ENCODE assay signal across 16 mouse cellular contexts in the genomic region with DNA sequence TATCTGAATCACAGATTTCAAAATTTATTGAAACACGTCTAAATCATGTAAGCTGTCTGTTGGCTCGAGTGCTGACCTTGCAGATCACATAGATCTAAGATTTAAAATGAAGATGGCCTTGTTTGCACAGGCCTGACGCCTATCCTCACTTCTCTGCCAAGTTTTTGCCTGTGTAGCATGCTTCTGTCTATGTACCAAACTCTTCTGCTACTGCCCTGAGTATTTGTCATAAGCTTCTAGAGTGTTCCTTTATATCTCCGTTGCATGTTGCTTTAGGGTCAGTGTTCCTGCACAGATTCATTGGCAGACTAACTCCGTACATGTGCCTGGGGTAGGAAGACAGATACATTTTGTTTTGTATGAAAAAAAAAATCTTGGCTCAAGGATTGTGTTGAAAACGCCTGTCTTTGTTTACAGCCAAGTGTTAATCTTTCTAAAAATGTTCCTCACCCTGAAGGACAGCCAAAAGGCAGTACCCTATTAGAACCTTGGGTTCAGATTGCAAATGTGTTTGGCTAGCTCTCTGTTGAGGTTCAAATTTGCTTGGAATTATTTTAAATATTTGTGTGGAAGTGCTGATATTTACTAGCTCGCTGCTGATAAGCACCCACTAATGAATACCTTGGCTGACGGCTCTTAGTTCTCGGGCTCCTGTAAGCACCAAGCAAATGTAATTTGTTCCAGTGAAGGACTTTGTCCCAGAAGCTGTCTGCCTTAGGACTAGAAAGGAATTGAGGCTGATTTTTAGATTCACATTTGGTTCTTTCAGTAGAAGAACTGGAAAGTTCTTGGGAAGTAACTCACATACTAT.
DNase-seq lines count a peak whose midpoint lies in the region; ATAC-seq and TF ChIP-seq lines count a peak whose summit lies in the region.
"Had no signal": no experiment of that assay in that cellular context is flagged by ENCODE, and none has a peak within 500 bp of the region (broad histone marks: within the 10 kb centered on the region; RNA-seq: fewer than 3 reads in every experiment).

No protein-coding gene starts in this region.

- 65% methylated on average over 9 of the region's 9 CpGs for WGBS in forebrain, embryonic 14.5 days
- WGBS in forebrain, embryonic 12.5 days: 78% methylated on average over 9 of the region's 9 CpGs
- 47% methylated on average over 9 of the region's 9 CpGs for WGBS in intestine, embryonic 14.5 days

- TF ChIP-seq CTCF in layer of hippocampus, adult 2 months (conservative IDR thresholded peaks at IDR 0.05): no peak

- H3K9me3 ChIP-seq in forebrain, embryonic 14.5 days (replicated peaks; ENCODE audit: control insufficient read depth, low read length): no peaks in the 10 kb centered on the region
- H3K9me3 ChIP-seq in forebrain, embryonic 12.5 days: no peaks in the 10 kb centered on the region
- H3K9me3 ChIP-seq in intestine, embryonic 14.5 days (ENCODE audit: control insufficient read depth, low read length): no peaks in the 10 kb centered on the region
- H3K9me3 ChIP-seq: embryonic facial prominence, embryonic 13.5 days; forebrain, embryonic 13.5 days; neural tube, embryonic 13.5 days had no signal

- peak; percentile 21 for DNase-seq in forebrain, embryonic 14.5 days (ENCODE audit: low spot score)
- DNase-seq in layer of hippocampus, adult 2 months (ENCODE audit: low spot score in 2 of 2): no peak
- DNase-seq in layer of hippocampus, postnatal 36 days: no peak
- DNase-seq in adrenal gland, adult 8-10 months: peak; percentile 69
- no peak for DNase-seq in intestine, embryonic 14.5 days (ENCODE audit: low spot score)
- no peak for DNase-seq in left cerebral cortex, adult 8-10 months (ENCODE audit: low spot score in 2 of 2)
- DNase-seq in cerebellum, adult 9-11 months: no peak
- DNase-seq: cerebellum, postnatal 25 days; kidney, postnatal 14 days; thymus, postnatal 25 days had no signal

- no peaks in the 10 kb centered on the region for H3K27me3 ChIP-seq in forebrain, embryonic 14.5 days (replicated peaks; ENCODE audit: control insufficient read depth, insufficient read depth, low read length)
- no peaks in the 10 kb centered on the region for H3K27me3 ChIP-seq in forebrain, embryonic 12.5 days
- H3K27me3 ChIP-seq in intestine, embryonic 14.5 days (replicated peaks; ENCODE audit: control insufficient read depth, insufficient read depth, low read length): no peaks in the 10 kb centered on the region
- H3K27me3 ChIP-seq: embryonic facial prominence, embryonic 13.5 days; forebrain, embryonic 13.5 days; neural tube, embryonic 13.5 days had no signal

- H3K4me1 ChIP-seq in forebrain, embryonic 14.5 days (ENCODE audit: control insufficient read depth, insufficient read depth, low read length): no peaks in the 10 kb centered on the region
- no peaks in the 10 kb centered on the region for H3K4me1 ChIP-seq in forebrain, embryonic 12.5 days
- 0 out of 2 replicates have a peak, but pooled peaks cover 5% of the 10 kb centered on the region for H3K4me1 ChIP-seq in intestine, embryonic 14.5 days (replicated peaks; ENCODE audit: control insufficient read depth, insufficient read depth, low read length)
- H3K4me1 ChIP-seq: forebrain, embryonic 13.5 days; neural tube, embryonic 13.5 days had no signal

- ATAC-seq in forebrain, embryonic 14.5 days: no peak
- ATAC-seq in forebrain, embryonic 12.5 days (ENCODE audit: low FRiP score): no peak
- ATAC-seq in intestine, embryonic 14.5 days (replicated peaks; ENCODE audit: low FRiP score, low TSS enrichment, low read depth): 0 out of 2 replicates have a peak, but pooled peaks have one; percentile 19
- ATAC-seq: forebrain, embryonic 13.5 days; hindbrain, embryonic 16.5 days; midbrain, embryonic 16.5 days had no signal

- no peaks in the 10 kb centered on the region for H3K36me3 ChIP-seq in forebrain, embryonic 14.5 days (ENCODE audit: control insufficient read depth, insufficient read depth, low read length)
- no peaks in the 10 kb centered on the region for H3K36me3 ChIP-seq in forebrain, embryonic 12.5 days (replicated peaks)
- no peaks in the 10 kb centered on the region for H3K36me3 ChIP-seq in intestine, embryonic 14.5 days (ENCODE audit: control insufficient read depth, insufficient read depth, low read length)
- H3K36me3 ChIP-seq: embryonic facial prominence, embryonic 13.5 days; neural tube, embryonic 13.5 days had no signal

- H3K9ac ChIP-seq in forebrain, embryonic 14.5 days (ENCODE audit: low read length): no peak overlapping the region
- no peak overlapping the region for H3K9ac ChIP-seq in forebrain, embryonic 12.5 days
- H3K9ac ChIP-seq in intestine, embryonic 14.5 days (ENCODE audit: low read length): no peak overlapping the region
- H3K9ac ChIP-seq: embryonic facial prominence, embryonic 13.5 days; forebrain, embryonic 13.5 days; neural tube, embryonic 13.5 days had no signal

- no peak overlapping the region for H3K4me2 ChIP-seq in forebrain, embryonic 14.5 days (ENCODE audit: low read length)
- no peak overlapping the region for H3K4me2 ChIP-seq in forebrain, embryonic 12.5 days
- H3K4me2 ChIP-seq in intestine, embryonic 14.5 days (ENCODE audit: low read length): no peak overlapping the region
- H3K4me2 ChIP-seq: embryonic facial prominence, embryonic 13.5 days; forebrain, embryonic 13.5 days; neural tube, embryonic 13.5 days had no signal

- no peak overlapping the region for H3K27ac ChIP-seq in forebrain, embryonic 14.5 days (ENCODE audit: low read depth, low read length)
- H3K27ac ChIP-seq in forebrain, embryonic 12.5 days: no peak overlapping the region
- H3K27ac ChIP-seq in layer of hippocampus, adult 2 months: peak overlapping the region; percentile 57
- no peak overlapping the region for H3K27ac ChIP-seq in intestine, embryonic 14.5 days (ENCODE audit: low read depth)
- H3K27ac ChIP-seq: embryonic facial prominence, embryonic 13.5 days; forebrain, embryonic 13.5 days; neural tube, embryonic 13.5 days had no signal

- no peak overlapping the region for H3K4me3 ChIP-seq in forebrain, embryonic 14.5 days (ENCODE audit: low read depth, low read length)
- H3K4me3 ChIP-seq in forebrain, embryonic 12.5 days (replicated peaks): no peak overlapping the region
- no peak overlapping the region for H3K4me3 ChIP-seq in layer of hippocampus, adult 2 months
- H3K4me3 ChIP-seq in intestine, embryonic 14.5 days (ENCODE audit: low read depth, low read length): no peak overlapping the region
- H3K4me3 ChIP-seq: embryonic facial prominence, embryonic 13.5 days; forebrain, embryonic 13.5 days; neural tube, embryonic 13.5 days had no signal

Comparison
In these comparisons a context has a peak if more than half of its experiments do, and no peak if none do; other contexts are left out.
1. DNase-seq: peak in forebrain, embryonic 14.5 days (single experiment) and adrenal gland, adult 8-10 months (single experiment); none in layer of hippocampus, adult 2 months (0 of 2), layer of hippocampus, postnatal 36 days (0 of 2), intestine, embryonic 14.5 days (single experiment), left cerebral cortex, adult 8-10 months (0 of 2) and cerebellum, adult 9-11 months (single experiment).